Comparison of ENCODE assay signal across 8 mouse cellular contexts in genomic region chr11:100395861-100396631, GRCm38 (mm10). TPM values are rescaled to one million over a fixed set of nuclear protein-coding genes. Genes with fewer than 3 reads are reported as not detected.
DNase-seq lines count a peak whose midpoint lies in the region; ATAC-seq lines count a peak whose summit lies in the region.

No protein-coding gene starts in this region.

- peak overlapping the region; percentile 78 for H3K4me2 ChIP-seq in embryonic facial prominence, embryonic 11.5 days (ENCODE audit: low read depth, low read length)
- peak overlapping the region; percentile 64 for H3K4me2 ChIP-seq in limb, embryonic 11.5 days (ENCODE audit: low read depth, severe bottlenecking)
- H3K4me2 ChIP-seq in midbrain, embryonic 13.5 days (replicated peaks), result peak overlapping the region; percentile 65

- H3K27ac ChIP-seq in embryonic facial prominence, embryonic 11.5 days (replicated peaks; ENCODE audit: low read depth, low read length), result no peak overlapping the region; the same call in 1 of the 2 replicates
- H3K27ac ChIP-seq in limb, embryonic 11.5 days (replicated peaks; ENCODE audit: low read depth, low read length), result no peak overlapping the region
- no peak overlapping the region for H3K27ac ChIP-seq in midbrain, embryonic 13.5 days

- H3K4me3 ChIP-seq in embryonic facial prominence, embryonic 11.5 days (ENCODE audit: low read depth, low read length), result peak overlapping the region; percentile 66
- peak overlapping the region; percentile 48 for H3K4me3 ChIP-seq in limb, embryonic 11.5 days (ENCODE audit: low read depth, low read length)
- H3K4me3 ChIP-seq in midbrain, embryonic 13.5 days (replicated peaks), result peak overlapping the region; percentile 77

- 31% methylated on average over 16 of the region's 17 CpGs for WGBS in embryonic facial prominence, embryonic 11.5 days
- WGBS in limb, embryonic 11.5 days, result 44% methylated on average over 17 of the region's 17 CpGs
- WGBS in midbrain, embryonic 13.5 days, result 28% methylated on average over 17 of the region's 17 CpGs

- peak overlapping the region; percentile 22; the same call in 1 of the 2 replicates for H3K9ac ChIP-seq in embryonic facial prominence, embryonic 11.5 days (replicated peaks; ENCODE audit: low read length)
- H3K9ac ChIP-seq in limb, embryonic 11.5 days (ENCODE audit: low read length), result no peak overlapping the region
- H3K9ac ChIP-seq in midbrain, embryonic 13.5 days (replicated peaks), result peak overlapping the region; percentile 79

- no peak for ATAC-seq in embryonic facial prominence, embryonic 11.5 days (replicated peaks; ENCODE audit: insufficient number of reproducible peaks, low FRiP score, low TSS enrichment, low read depth)
- no peak for ATAC-seq in limb, embryonic 11.5 days (ENCODE audit: insufficient number of reproducible peaks, low FRiP score, low TSS enrichment, low read depth)
- ATAC-seq in midbrain, embryonic 13.5 days, result no peak

- peaks cover 2% of the 10 kb centered on the region; the same call in 1 of the 2 replicates for H3K27me3 ChIP-seq in embryonic facial prominence, embryonic 11.5 days (ENCODE audit: control insufficient read depth, insufficient read depth, low read length)
- no peaks in the 10 kb centered on the region for H3K27me3 ChIP-seq in limb, embryonic 11.5 days (ENCODE audit: control insufficient read depth, insufficient read depth, low read length)
- peaks cover 21% of the 10 kb centered on the region for H3K27me3 ChIP-seq in midbrain, embryonic 13.5 days

- no peaks in the 10 kb centered on the region for H3K36me3 ChIP-seq in embryonic facial prominence, embryonic 11.5 days (replicated peaks; ENCODE audit: control insufficient read depth, insufficient read depth, low read depth, low read length)
- H3K36me3 ChIP-seq in limb, embryonic 11.5 days (ENCODE audit: control insufficient read depth, insufficient read depth, low read length), result no peaks in the 10 kb centered on the region
- no peaks in the 10 kb centered on the region for H3K36me3 ChIP-seq in midbrain, embryonic 13.5 days

- H3K4me1 ChIP-seq in embryonic facial prominence, embryonic 11.5 days (ENCODE audit: control insufficient read depth, insufficient read depth, low read length), result peaks cover 4% of the 10 kb centered on the region; the same call in 1 of the 2 replicates
- H3K4me1 ChIP-seq in limb, embryonic 11.5 days (ENCODE audit: control insufficient read depth, insufficient read depth, low read length), result peaks cover 5% of the 10 kb centered on the region; the same call in 1 of the 2 replicates
- peaks cover 27% of the 10 kb centered on the region for H3K4me1 ChIP-seq in midbrain, embryonic 13.5 days (replicated peaks)

- intact Hi-C loops in heart, postnatal 36 days (cut with DNase I), result loop anchor here (2.0 to 10.0 kb wide), 2 partner anchors 19 to 569 kb away; partner anchors contain the start of genes Fkbp10 and P3h4

- peak; percentile 57 for DNase-seq in thymus, postnatal 4 days
- no peak for DNase-seq in thymus, adult 18-20 months
- DNase-seq in embryonic facial prominence, embryonic 11.5 days (ENCODE audit: low spot score), result peak; percentile 30
- peak; percentile 42 to 66 for DNase-seq in heart, postnatal 36 days
- no peak for DNase-seq in limb, embryonic 11.5 days (ENCODE audit: low spot score)
- no peak for DNase-seq in spleen, adult 12 weeks (ENCODE audit: low spot score)
- DNase-seq in layer of hippocampus, postnatal 25 days (ENCODE audit: extremely low spot score in 1 of 2, low spot score in 1 of 2), result no peak

- H3K9me3 ChIP-seq in embryonic facial prominence, embryonic 11.5 days (replicated peaks; ENCODE audit: control insufficient read depth, low read length), result no peaks in the 10 kb centered on the region
- no peaks in the 10 kb centered on the region for H3K9me3 ChIP-seq in limb, embryonic 11.5 days (ENCODE audit: control insufficient read depth, low read length)
- H3K9me3 ChIP-seq in midbrain, embryonic 13.5 days, result no peaks in the 10 kb centered on the region

RNA-seq across cellular contexts. Expression of gene Jup, which starts 1.5 kb away (rescaled TPM):
- polyA plus RNA-seq in embryonic facial prominence, embryonic 11.5 days (2014; fragmentation: Nextera tagmentation; extraction: Ambion mirVana), result 31.8 and 37.4 TPM in 2 replicates
- 100 to 1,000 TPM; 252 to 272 TPM for total RNA-seq in heart, postnatal 36 days (2021)
- polyA plus RNA-seq in limb, embryonic 11.5 days (2014; fragmentation: Nextera tagmentation; extraction: Ambion mirVana), result 29.8 and 32.3 TPM in 2 replicates
- polyA plus RNA-seq in midbrain, embryonic 13.5 days (2015; fragmentation: Nextera tagmentation; extraction: Ambion mirVana), result 69.2 and 70.5 TPM in 2 replicates
- 10 to 100 TPM; 33.2 to 36.2 TPM for total RNA-seq in layer of hippocampus, postnatal 25 days (2021)

RNA-seq across cellular contexts. Expression of gene P3h4, which starts 18.6 kb away (rescaled TPM):
- 33.0 and 37.1 TPM in 2 replicates for polyA plus RNA-seq in embryonic facial prominence, embryonic 11.5 days (2014; fragmentation: Nextera tagmentation; extraction: Ambion mirVana)
- total RNA-seq in heart, postnatal 36 days (2021), result 10 to 100 TPM; 16.3 to 18.2 TPM
- polyA plus RNA-seq in limb, embryonic 11.5 days (2014; fragmentation: Nextera tagmentation; extraction: Ambion mirVana), result 36.7 and 40.2 TPM in 2 replicates
- polyA plus RNA-seq in midbrain, embryonic 13.5 days (2015; fragmentation: Nextera tagmentation; extraction: Ambion mirVana), result 13.7 and 16.8 TPM in 2 replicates
- total RNA-seq in layer of hippocampus, postnatal 25 days (2021), result 1 to 10 TPM; 9.2 to 9.8 TPM

RNA-seq across cellular contexts. Expression of gene Fkbp10, which starts 19.5 kb away (rescaled TPM):
- polyA plus RNA-seq in embryonic facial prominence, embryonic 11.5 days (2014; fragmentation: Nextera tagmentation; extraction: Ambion mirVana), result 60.0 and 69.4 TPM in 2 replicates
- total RNA-seq in heart, postnatal 36 days (2021), result 10 to 100 TPM; 12.9 to 13.4 TPM
- 81.3 and 85.4 TPM in 2 replicates for polyA plus RNA-seq in limb, embryonic 11.5 days (2014; fragmentation: Nextera tagmentation; extraction: Ambion mirVana)
- polyA plus RNA-seq in midbrain, embryonic 13.5 days (2015; fragmentation: Nextera tagmentation; extraction: Ambion mirVana), result 16.4 and 19.9 TPM in 2 replicates
- total RNA-seq in layer of hippocampus, postnatal 25 days (2021), result 1 to 10 TPM; 6.8 to 7.4 TPM

RNA-seq across cellular contexts. Expression of gene Hap1, which starts 40.1 kb away (rescaled TPM):
- polyA plus RNA-seq in embryonic facial prominence, embryonic 11.5 days (2014; fragmentation: Nextera tagmentation; extraction: Ambion mirVana), result 5.5 and 6.2 TPM in 2 replicates
- 1 to 10 TPM; 1.6 to 1.8 TPM for total RNA-seq in heart, postnatal 36 days (2021)
- 0.38 and 0.39 TPM in 2 replicates for polyA plus RNA-seq in limb, embryonic 11.5 days (2014; fragmentation: Nextera tagmentation; extraction: Ambion mirVana)
- polyA plus RNA-seq in midbrain, embryonic 13.5 days (2015; fragmentation: Nextera tagmentation; extraction: Ambion mirVana), result 137 and 168 TPM in 2 replicates
- 100 to 1,000 TPM; 125 to 143 TPM for total RNA-seq in layer of hippocampus, postnatal 25 days (2021)

RNA-seq across cellular contexts. Expression of gene Nt5c3b, which starts 45.6 kb away (rescaled TPM):
- 136 and 145 TPM in 2 replicates for polyA plus RNA-seq in embryonic facial prominence, embryonic 11.5 days (2014; fragmentation: Nextera tagmentation; extraction: Ambion mirVana)
- total RNA-seq in heart, postnatal 36 days (2021), result 10 to 100 TPM; 29.7 to 29.8 TPM
- 157 and 160 TPM in 2 replicates for polyA plus RNA-seq in limb, embryonic 11.5 days (2014; fragmentation: Nextera tagmentation; extraction: Ambion mirVana)
- polyA plus RNA-seq in midbrain, embryonic 13.5 days (2015; fragmentation: Nextera tagmentation; extraction: Ambion mirVana), result 99.3 and 101 TPM in 2 replicates
- 10 to 100 TPM; 50.2 to 52.4 TPM for total RNA-seq in layer of hippocampus, postnatal 25 days (2021)

Comparison
In these comparisons a context has a peak if more than half of its experiments do, and no peak if none do; other contexts are left out.
1. DNase-seq: peak in thymus, postnatal 4 days (single experiment), embryonic facial prominence, embryonic 11.5 days (single experiment) and heart, postnatal 36 days (2 of 2); none in thymus, adult 18-20 months (0 of 2), limb, embryonic 11.5 days (single experiment), spleen, adult 12 weeks (single experiment) and layer of hippocampus, postnatal 25 days (0 of 2).
2. Peak in every context shown above with its lines, with median percentiles within 50 percentile points of each other: H3K4me2 ChIP-seq and H3K4me3 ChIP-seq.